Mouse (Mus musculus) liver, embryonic 11.5 days (tissue): Measurements from ENCODE around the gene Il11ra1. TPM values are rescaled to one million over a fixed set of nuclear protein-coding genes. Genes with fewer than 3 reads are reported as not detected.
"Not testable (repeated sequence)": the region's sequence is repeated elsewhere in the genome, so short reads cannot be mapped to it uniquely, and the experiment has no call there.

ENCODE experiments used
- ATAC-seq: fragments of 200-750 bp; cut with Nextera tagmentation; replicated peaks from 2 replicates; pipeline ENCODE4 v1.8.0; 2017; ENCODE audit warnings: moderate number of reproducible peaks, mild to moderate bottlenecking, moderate TSS enrichment, moderate library complexity; ENCODE audit not compliant: low FRiP score
- DNase-seq: peaks from one replicate; pipeline ENCODE4 v3.0.0-alpha.2; 2017; ENCODE audit warnings: low spot score
- H3K27ac ChIP-seq: fragments of 300-500 bp; sonication (generic); 2 replicates; pipeline ENCODE4 v1.5.1; 2014; ENCODE audit warnings: mild to moderate bottlenecking, low read depth, low read length, control low read depth
- H3K27me3 ChIP-seq: fragments of 300-500 bp; sonication (generic); replicated peaks from 2 replicates; pipeline ENCODE4 v1.6.1; 2014; ENCODE audit warnings: low read length, mixed read lengths; ENCODE audit not compliant: control insufficient read depth, insufficient read depth
- H3K36me3 ChIP-seq: fragments of 300-500 bp; sonication (generic); 2 replicates; pipeline ENCODE4 v1.6.1; 2014; ENCODE audit warnings: mild to moderate bottlenecking, low read length, moderate library complexity, mixed read lengths; ENCODE audit not compliant: control insufficient read depth, insufficient read depth
- H3K4me1 ChIP-seq: fragments of 300-500 bp; sonication (generic); replicated peaks from 2 replicates; pipeline ENCODE4 v1.6.1; 2014; ENCODE audit warnings: low read length, mixed read lengths; ENCODE audit not compliant: control insufficient read depth, insufficient read depth
- H3K4me2 ChIP-seq: fragments of 300-500 bp; sonication (generic); 2 replicates; pipeline ENCODE4 v1.6.1; 2014; ENCODE audit warnings: mild to moderate bottlenecking, control low read depth, moderate library complexity
- H3K4me3 ChIP-seq: fragments of 300-500 bp; sonication (generic); 2 replicates; pipeline ENCODE4 v1.5.1; 2014; ENCODE audit warnings: low read depth, low read length, control low read depth
- H3K9ac ChIP-seq: fragments of 300-500 bp; sonication (generic); 2 replicates; pipeline ENCODE4 v1.6.1; 2014; ENCODE audit warnings: low read depth, low read length, control low read depth
- H3K9me3 ChIP-seq: fragments of 300-500 bp; sonication (generic); 2 replicates; pipeline ENCODE4 v1.6.1; 2016; ENCODE audit warnings: low read length, inconsistent platforms, mixed read lengths; ENCODE audit not compliant: control insufficient read depth
- WGBS: fragments of 180-500 bp; shearing (Covaris S2); extraction: QIAGEN DNeasy Blood & Tissue Kit; methylation state at CpG from one replicate; pipeline ENCODE4 v1.1.7; 2014; 5-methylcytosine and 5-hydroxymethylcytosine counted together
- polyA plus RNA-seq: library from polyadenylated mRNA; unstranded; fragments of >200 nt; fragmentation: Nextera tagmentation; extraction: Ambion mirVana; gene quantifications from 2 replicates; pipeline ENCODE4 v1.2.1, GENCODE M21; 2014

Il11ra1 gene
- polyA plus RNA-seq, 1 experiment from 2014 or later, result 72.9 TPM

- H3K9ac ChIP-seq, result no peak overlapping the region
- no peak overlapping the region for H3K4me3 ChIP-seq
- H3K27ac ChIP-seq, result peak overlapping the region; percentile 77; the same call in 1 of the 2 replicates
- H3K9me3 ChIP-seq, result no peaks in the 10 kb centered on the region
- ATAC-seq (no peak), DNase-seq (no peak)
- 86% methylated on average over 9 of the region's 9 CpGs for WGBS
- H3K4me1 ChIP-seq, result peaks cover 37% of the 10 kb centered on the region
- no peaks in the 10 kb centered on the region for H3K27me3 ChIP-seq
- peaks cover 6% of the 10 kb centered on the region; the same call in 1 of the 2 replicates for H3K36me3 ChIP-seq
- H3K4me2 ChIP-seq, result 0 out of 2 replicates have a peak overlapping the region, but pooled peaks have one; percentile 77
Observed at GRCm38 (mm10) chr4:41759206-41759605, 59.4 kb downstream of the Il11ra1 start.

- 25% methylated on average over 6 of the region's 6 CpGs for WGBS
- Histone ChIP-seq H3K27me3 (no peaks in the 10 kb centered on the region), H3K4me3 (peak overlapping the region; percentile 32), H3K27ac (peak overlapping the region; percentile 77), H3K4me2 (peak overlapping the region; percentile 77), H3K9me3 (no peaks in the 10 kb centered on the region), H3K4me1 (peaks cover 37% of the 10 kb centered on the region), H3K9ac (peak overlapping the region; percentile 58), H3K36me3 (peaks cover 6% of the 10 kb centered on the region; the same call in 1 of the 2 replicates)
- peak; percentile 34 for ATAC-seq
- DNase-seq, result no peak
Observed at GRCm38 (mm10) chr4:41759656-41760287, 60.0 kb downstream of the Il11ra1 start.

- Histone ChIP-seq H3K9ac (peak overlapping the region; percentile 58), H3K27ac (peak overlapping the region; percentile 77), H3K9me3 (no peaks in the 10 kb centered on the region), H3K4me3 (peak overlapping the region; percentile 32), H3K4me1 (peaks cover 37% of the 10 kb centered on the region), H3K27me3 (no peaks in the 10 kb centered on the region), H3K4me2 (peak overlapping the region; percentile 77), H3K36me3 (peaks cover 6% of the 10 kb centered on the region; the same call in 1 of the 2 replicates)
- ATAC-seq (peak; percentile 93), DNase-seq (peak; percentile 87)
- WGBS, result under 1% methylated on average over 15 of the region's 15 CpGs
Observed at GRCm38 (mm10) chr4:41760288-41760721, 60.5 kb downstream of the Il11ra1 start.

- Histone ChIP-seq H3K9me3 (no peaks in the 10 kb centered on the region), H3K4me3 (peak overlapping the region; percentile 32), H3K4me2 (peak overlapping the region; percentile 77), H3K9ac (peak overlapping the region; percentile 58), H3K4me1 (peaks cover 37% of the 10 kb centered on the region), H3K27me3 (no peaks in the 10 kb centered on the region), H3K36me3 (peaks cover 6% of the 10 kb centered on the region; the same call in 1 of the 2 replicates), H3K27ac (peak overlapping the region; percentile 77)
- 0 out of 2 replicates have a peak, but pooled peaks have one; percentile 4 for ATAC-seq
- WGBS, result 72% methylated on average over 4 of the region's 4 CpGs
- DNase-seq, result no peak
Observed at GRCm38 (mm10) chr4:41760911-41761310, 61.1 kb downstream of the Il11ra1 start.

GRCm38 (mm10) chr4:41761680-41762079 is 61.9 kb downstream of the Il11ra1 start:
- Histone ChIP-seq H3K4me3 (no peak overlapping the region), H3K9me3 (no peaks in the 10 kb centered on the region), H3K27ac (peak overlapping the region; percentile 77; the same call in 1 of the 2 replicates), H3K9ac (peak overlapping the region; percentile 58), H3K36me3 (peaks cover 6% of the 10 kb centered on the region; the same call in 1 of the 2 replicates), H3K4me2 (peak overlapping the region; percentile 77), H3K27me3 (no peaks in the 10 kb centered on the region), H3K4me1 (peaks cover 32% of the 10 kb centered on the region)
- ATAC-seq (no peak), DNase-seq (no peak)

GRCm38 (mm10) chr4:41762099-41762687 is 62.4 kb downstream of the Il11ra1 start:
- Histone ChIP-seq H3K4me1 (peaks cover 32% of the 10 kb centered on the region), H3K27ac (peak overlapping the region; percentile 77; the same call in 1 of the 2 replicates), H3K4me2 (peak overlapping the region; percentile 77), H3K4me3 (0 out of 2 replicates have a peak overlapping the region, but pooled peaks have one; percentile 5), H3K9me3 (no peaks in the 10 kb centered on the region), H3K9ac (no peak overlapping the region), H3K27me3 (no peaks in the 10 kb centered on the region), H3K36me3 (peaks cover 4% of the 10 kb centered on the region; the same call in 1 of the 2 replicates)
- DNase-seq (no peak), ATAC-seq (peak; percentile 13; the same call in 1 of the 2 replicates)
- 39% methylated on average over 8 of the region's 8 CpGs for WGBS

GRCm38 (mm10) chr4:41762688-41763114 is 62.9 kb downstream of the Il11ra1 start:
- peaks cover 32% of the 10 kb centered on the region for H3K4me1 ChIP-seq
- not testable (repeated sequence) for H3K9ac ChIP-seq, H3K36me3 ChIP-seq, H3K9me3 ChIP-seq, H3K27me3 ChIP-seq, ATAC-seq, DNase-seq
- 0 out of 2 replicates have a peak overlapping the region, but pooled peaks have one; percentile 5 for H3K4me3 ChIP-seq
- peak overlapping the region; percentile 19; the same call in 1 of the 2 replicates for H3K27ac ChIP-seq
- H3K4me2 ChIP-seq, result peak overlapping the region; percentile 30
- 65% methylated on average over 8 of the region's 8 CpGs for WGBS

- H3K4me2 ChIP-seq, H3K27me3 ChIP-seq, H3K9ac ChIP-seq, H3K4me3 ChIP-seq, DNase-seq, ATAC-seq, H3K9me3 ChIP-seq, H3K36me3 ChIP-seq, H3K27ac ChIP-seq: not testable (repeated sequence)
- peaks cover 32% of the 10 kb centered on the region for H3K4me1 ChIP-seq
- WGBS, result 79% methylated on average over 4 of the region's 6 CpGs
Observed at GRCm38 (mm10) chr4:41763176-41763575, 63.4 kb downstream of the Il11ra1 start.
